Mouse (Mus musculus) embryonic stem cell, embryonic (primary cell): Measurements from ENCODE around the gene Cyp2j12.
"Not testable (repeated sequence)": the region's sequence is repeated elsewhere in the genome, so short reads cannot be mapped to it uniquely, and the experiment has no call there.

Experiments
- CTCF ChIA-PET, 4 experiments: fragments of 300-600 bp in 2 of 4; fragments of 350-600 bp in 2 of 4; sonication (Branson Sonifier 250); formaldehyde crosslinking; loops; one replicate each; lab custom pipeline; 2022; ENCODE audit warnings: inconsistent platforms in 2 of 4; lab: Charles Lee
- POLR2A ChIA-PET, 4 experiments: fragments of 300-600 bp in 2 of 4; fragments of 350-600 bp in 2 of 4; sonication (Branson Sonifier 250); formaldehyde crosslinking; loops; one replicate each; lab custom pipeline; 2022; ENCODE audit warnings: antibody characterized with exemption in 4 of 4, inconsistent platforms in 1 of 4; lab: Charles Lee

Gene Cyp2j12

DNA sequence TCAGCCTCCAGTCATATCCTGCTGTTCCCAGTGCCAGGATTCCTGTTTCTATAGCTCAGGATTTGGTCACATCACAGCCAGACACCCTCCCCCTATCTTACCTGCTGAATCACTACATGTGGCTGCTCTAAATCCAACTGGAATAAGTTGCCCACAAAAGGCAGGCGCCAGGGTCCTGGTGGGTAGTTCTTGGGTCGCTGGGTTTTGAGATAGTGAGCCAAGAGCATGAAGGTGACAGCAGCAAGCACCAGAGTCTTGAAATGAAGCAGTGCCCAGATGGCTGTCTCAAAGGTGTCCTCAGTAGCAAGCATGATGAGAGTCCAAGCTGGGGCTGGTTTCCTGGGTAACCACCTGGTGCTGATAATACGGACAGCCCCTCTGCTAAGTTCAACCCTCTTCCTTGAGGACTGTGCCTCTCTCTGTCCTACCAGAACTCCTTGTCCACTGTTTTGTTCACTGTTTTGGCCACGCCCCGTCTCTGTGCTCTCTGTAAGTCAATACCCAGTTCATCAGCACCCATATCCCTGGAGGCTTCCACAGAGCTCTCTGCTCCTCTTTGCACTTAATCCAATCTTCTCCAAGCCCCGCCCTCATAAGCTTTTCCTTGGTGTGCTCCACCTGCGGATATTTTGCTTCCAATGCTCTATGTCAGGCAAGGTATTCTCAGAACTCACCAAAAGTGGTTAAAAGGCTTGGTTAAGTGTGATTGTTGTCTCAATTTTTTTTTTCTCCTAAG, at the start of gene Cyp2j12:
Gene Cyp2j12 (minus strand): TSS at position 421 of the 736 bp plus-strand sequence.
- POLR2A ChIA-PET: no interaction called here
- CTCF ChIA-PET: no interaction called here

DNA sequence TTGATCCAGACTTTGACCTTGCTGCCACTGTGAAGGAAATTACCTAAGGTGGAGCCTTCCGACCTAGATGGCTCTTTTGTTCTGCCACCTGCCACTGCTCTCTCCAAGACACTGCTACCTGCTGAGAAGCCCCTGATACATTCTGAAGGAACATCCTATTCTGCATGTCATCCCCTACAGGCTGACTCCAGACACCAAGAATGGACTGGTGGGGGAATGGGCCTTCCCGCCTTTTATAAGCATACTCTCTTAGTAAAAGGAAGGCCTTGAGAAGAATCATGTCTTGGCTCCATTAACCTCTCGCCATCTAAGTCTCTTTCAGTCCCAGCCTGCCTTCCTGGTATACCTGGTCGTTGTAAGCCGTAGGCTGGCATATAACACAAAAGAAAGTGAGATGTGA, 48.4 kb upstream of the Cyp2j12 start:
- CTCF ChIA-PET: not testable (repeated sequence)

DNA sequence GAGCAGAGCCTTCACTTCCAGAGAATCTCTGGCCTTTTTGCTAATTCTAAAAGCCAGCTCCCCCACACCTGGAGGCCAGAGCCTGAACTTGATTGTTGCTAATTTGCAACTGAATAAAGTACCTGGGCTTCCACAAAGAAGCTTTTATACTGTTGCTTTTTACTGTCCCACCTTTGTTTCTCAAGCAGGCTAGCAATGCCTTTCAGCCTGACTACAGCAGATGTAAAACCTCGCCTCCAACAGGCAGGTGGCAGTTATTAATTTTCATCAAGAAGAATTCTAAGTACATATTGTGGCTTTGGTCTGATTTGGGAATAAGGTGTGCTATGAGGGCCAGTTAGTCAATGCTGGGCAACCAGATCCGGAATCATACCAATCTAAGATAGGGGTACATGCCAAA, 47.7 kb upstream of the Cyp2j12 start:
- POLR2A ChIA-PET, CTCF ChIA-PET: not testable (repeated sequence)

More for the DNA sequence above, 48.4 kb upstream of the Cyp2j12 start:
- POLR2A ChIA-PET: not testable (repeated sequence)

DNA sequence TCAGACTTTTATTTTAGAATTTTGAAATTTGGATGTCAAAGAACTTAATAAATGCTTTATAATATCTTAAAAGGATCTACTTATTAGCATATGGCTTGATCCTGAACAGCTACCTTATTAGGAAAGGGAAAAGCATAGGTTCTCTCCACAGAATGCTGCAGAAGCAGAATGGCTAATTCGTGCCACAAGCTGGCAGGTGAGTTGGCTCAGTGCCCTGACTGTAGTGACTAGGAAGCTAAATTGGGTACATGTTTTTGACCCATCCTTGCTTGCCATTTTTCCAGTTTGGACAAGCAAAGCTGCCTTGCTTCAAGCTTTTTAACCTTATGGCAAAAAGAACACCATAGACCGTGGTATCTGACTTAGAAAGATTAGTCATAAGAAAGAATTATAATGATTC, 47.2 kb upstream of the Cyp2j12 start:
- POLR2A ChIA-PET, CTCF ChIA-PET: not testable (repeated sequence)

DNA sequence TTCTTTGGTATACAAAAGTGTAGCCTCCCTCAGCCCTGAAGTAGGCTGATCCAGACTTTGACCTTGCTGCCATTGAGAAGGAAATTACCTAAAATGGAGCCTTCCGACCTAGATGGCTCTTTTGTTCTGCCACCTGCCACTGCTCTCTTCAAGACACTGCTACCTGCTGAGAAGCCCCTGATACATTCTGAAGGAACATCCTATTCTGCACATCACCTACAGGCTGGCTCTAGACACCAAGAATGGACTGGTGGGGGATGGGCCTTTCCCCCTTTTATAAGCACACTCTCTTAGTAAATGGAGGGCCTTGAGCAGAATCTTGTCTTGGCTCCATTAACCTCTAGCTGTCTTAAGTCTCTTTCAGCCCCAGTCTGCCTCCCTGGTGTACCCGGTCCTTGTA, 43.8 kb upstream of the Cyp2j12 start:
- POLR2A ChIA-PET, CTCF ChIA-PET: not testable (repeated sequence)

DNA sequence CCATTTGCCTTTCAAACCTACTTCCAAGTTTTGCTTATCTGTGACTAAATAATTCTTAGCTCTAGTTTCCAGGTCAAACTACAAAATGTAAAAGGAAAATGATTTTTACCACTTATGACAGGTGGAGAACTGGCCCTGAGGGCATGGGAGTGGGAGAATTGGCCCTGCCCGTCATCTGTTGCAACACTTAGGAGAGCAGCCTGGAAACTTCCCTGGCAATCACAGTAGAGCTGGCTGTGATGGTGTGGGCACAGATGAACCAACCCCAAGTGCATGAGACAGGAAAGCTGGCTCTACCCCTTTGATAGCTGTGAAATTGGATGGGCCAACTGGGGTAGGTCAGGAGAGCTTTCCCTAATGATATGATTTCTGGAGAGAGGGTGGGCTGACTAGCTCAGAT, 21.9 kb upstream of the Cyp2j12 start:
- ChIA-PET CTCF (no interaction called here), POLR2A (no interaction called here)

DNA sequence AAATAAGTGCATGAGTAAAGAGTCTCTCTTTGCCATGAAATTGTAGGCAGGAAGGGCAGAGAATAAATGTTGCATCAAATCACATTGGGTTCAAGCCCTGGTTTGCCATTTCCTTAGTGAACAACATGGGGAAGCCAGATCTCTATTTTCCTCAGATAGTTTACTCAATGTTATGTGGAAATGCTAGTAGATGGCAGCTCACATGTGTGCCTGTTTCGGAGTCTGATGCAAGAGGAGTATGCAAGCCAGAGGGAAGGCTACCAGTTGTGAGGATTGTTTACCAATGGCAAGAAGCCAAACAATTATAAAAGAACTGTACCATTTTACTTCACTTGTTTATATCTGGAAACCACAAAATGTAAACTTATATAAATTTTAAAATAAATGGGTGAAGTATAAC, 20.6 kb upstream of the Cyp2j12 start:
- POLR2A ChIA-PET: no interaction called here
- CTCF ChIA-PET: no interaction called here

DNA sequence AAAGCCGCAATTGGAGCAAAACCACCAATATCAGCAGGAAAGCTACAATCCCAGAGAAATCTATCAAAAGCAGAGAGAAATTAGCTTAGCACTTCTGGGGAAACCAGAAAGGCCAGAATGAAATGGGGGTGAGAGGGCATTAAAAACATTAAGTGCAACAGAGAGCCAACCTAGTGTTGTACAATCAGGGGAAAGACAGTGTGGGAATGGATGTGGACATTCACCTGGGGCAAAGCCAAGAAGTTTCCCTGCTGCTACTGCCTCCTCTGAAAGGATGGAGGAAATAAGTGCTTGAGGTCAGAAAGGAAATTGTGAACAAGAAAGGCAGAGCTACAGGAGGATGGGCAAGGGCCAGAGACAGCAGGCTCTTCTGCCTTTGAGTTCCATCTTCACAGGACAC, 1.7 kb downstream of the Cyp2j12 start:
- CTCF ChIA-PET: no interaction called here
- POLR2A ChIA-PET: no interaction called here

DNA sequence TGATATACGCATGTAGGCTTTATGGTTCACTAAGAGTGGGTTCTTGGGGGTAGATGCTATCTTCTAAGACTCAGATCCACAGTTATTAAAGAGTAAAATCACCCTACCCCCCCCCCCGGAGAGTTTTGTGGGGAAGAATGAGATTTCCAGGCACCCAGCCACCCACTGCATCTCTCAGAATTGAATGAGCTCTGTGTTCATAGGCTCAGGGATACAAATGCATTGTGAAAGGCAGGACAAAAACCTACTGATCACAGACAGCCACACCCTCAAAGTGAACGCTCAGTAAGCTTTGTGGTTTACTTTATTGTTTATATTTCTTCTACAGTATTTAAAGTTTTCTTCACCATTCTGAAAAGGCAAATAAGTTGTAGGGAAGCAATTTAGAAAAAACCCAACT, 6.7 kb downstream of the Cyp2j12 start:
- POLR2A ChIA-PET: interaction anchor here in 1 of 4 experiments (0.6 kb wide), 1 partner anchor 449 kb away, joined by 3 read pairs; no protein-coding TSS in a partner anchor
- CTCF ChIA-PET: no interaction called here

DNA sequence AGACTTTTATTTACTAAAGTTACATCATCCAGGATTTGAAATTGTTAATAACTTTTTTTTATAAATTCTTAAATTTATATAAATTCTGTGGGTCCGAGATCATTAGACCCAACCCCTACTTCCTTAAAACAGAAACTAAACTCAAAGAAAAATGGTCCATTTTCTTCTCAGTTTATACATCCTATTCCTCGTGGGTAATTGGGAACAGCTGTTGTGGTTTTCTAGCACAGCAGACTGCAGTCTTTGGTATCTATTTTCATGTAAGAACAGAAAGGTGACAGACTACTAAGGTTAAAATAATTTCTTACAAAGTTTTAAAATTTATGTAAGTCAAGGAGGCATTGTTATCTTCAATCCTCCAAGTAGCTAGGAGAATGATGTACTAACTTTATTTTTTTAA, 44.1 kb downstream of the Cyp2j12 start:
- POLR2A ChIA-PET: no interaction called here
- CTCF ChIA-PET: no interaction called here

DNA sequence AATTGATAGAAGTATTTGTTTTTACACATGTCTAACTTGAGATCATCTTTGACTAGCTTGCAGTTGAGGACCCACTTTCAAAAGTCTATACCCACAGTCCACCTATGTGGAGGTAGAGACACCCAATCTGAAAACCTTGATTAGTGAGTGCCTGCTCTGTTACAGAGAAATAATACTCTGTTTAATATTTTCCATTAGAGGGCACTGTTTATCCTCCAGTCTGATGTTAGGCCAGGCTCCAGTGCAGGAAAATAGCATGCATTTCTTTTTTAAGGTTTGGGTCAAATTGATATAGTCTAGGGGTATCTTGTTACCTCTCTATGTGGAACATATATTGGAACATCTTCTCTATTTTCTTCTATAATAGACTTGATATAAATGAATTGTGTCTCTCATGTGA, 49.1 kb downstream of the Cyp2j12 start:
- ChIA-PET CTCF (no interaction called here), POLR2A (no interaction called here)

DNA sequence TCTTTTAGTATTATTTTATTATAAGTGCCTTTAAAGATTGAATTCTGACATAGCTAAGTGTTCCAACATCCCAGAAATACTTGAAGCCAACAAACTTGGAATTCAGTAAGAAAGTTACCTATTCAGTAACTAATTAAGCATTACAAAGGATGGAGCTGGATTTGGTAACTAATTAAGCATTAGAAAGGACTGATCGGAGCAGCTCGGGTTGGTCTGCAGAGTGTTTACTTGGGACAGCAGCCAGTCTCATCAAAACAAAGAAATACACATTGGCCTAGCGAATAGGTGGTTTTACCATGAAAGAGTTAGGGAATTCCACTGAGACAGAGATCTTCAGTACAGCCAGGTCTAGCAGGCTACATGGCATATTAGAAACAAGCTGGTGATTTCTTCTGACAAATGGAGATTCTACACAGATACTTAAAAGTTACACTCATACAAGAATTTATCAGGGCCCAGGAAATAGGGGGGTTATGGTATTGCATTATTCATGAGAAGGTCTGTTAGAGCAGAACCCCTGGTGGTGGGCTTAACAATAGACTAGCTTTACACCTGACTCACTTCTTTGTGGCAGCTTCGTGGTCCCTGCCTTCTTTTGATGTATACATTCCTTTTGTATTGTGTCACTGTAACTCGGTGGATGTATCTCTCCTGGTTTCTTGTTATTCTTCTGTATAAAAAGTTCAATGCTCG, 51.5 kb downstream of the Cyp2j12 start:
- CTCF ChIA-PET: not testable (repeated sequence)
- POLR2A ChIA-PET: interaction anchor here in 3 of 4 experiments (0.7 to 1.5 kb wide), 4 partner anchors 12 to 1038 kb away, joined by 3 to 6 read pairs (median 4); partner anchors contain the start of genes Cyp2j13 (in 1 of the 3) and Jun (in 1 of the 3)

DNA sequence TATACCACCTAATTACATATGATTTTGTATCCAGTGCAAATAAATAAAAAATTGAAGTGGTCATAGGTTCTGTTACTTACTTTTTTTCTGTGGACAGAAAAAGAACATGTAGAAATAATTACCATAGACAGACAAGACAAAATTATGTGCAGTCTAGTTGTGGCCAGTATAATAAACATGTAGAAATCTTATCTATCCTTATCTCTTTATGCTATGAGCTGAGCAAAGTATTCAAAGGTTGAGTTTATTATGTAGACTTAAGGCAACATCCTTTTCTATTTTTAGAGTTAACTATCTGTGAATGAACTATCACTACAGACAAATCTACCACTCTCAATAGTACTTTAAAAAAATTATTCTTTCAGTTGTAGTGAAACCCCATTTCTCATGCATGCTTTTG, 62.6 kb downstream of the Cyp2j12 start:
- CTCF ChIA-PET: no interaction called here
- POLR2A ChIA-PET: no interaction called here

DNA sequence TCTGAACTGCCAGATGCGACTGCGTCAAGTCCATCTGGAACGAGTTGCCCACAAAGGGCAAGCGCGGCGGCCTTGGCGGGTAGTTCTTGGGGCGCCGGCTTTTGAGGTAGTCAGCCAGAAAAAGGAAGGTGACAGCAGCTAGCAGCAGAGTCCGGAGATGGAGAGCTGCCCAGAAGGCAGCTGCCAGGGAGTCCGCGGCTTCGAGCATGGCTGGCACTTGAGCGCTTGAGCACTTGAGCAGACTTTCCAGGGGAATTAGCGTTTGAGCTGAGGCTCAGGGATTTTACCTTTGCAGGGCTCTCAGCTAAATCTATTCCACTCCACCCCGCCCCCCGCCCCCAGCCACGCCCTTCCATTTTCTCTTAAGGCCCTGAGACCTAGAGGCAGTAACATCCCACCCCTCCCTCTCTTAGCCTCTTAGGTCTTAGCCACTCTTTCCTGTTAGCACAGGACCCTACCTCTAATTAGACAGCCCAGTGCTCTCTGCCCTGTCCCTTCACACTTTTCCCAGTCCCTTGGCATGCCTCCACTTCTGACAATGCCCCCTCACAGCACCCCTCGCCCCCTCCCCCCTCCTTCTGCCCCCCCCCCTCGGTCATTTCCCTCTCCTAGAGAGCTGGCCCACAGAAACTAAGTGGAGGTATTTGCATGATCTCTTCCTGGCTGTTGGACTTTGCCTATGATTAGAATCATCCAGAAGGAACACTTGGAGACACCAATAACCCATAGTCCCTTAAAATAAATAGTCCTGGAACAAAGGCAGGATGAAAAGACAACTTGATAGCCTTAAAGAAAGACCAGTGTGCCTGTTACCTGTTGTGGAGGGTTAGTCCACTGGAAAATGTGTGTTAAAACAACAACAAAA, 63.5 kb downstream of the Cyp2j12 start, which contains the start of gene Cyp2j13:
Gene Cyp2j13 (minus strand): TSS at position 286 of the 865 bp plus-strand sequence.
- ChIA-PET POLR2A (interaction anchor here in 2 of 4 experiments (0.6 to 1.6 kb wide), 4 partner anchors 12 to 95 kb away, joined by 3 to 4 read pairs (median 4); no protein-coding TSS in a partner anchor), CTCF (interaction anchor here in 1 of 4 experiments (0.6 kb wide), 1 partner anchor 32 kb away, joined by 3 read pairs; no protein-coding TSS in a partner anchor)

DNA sequence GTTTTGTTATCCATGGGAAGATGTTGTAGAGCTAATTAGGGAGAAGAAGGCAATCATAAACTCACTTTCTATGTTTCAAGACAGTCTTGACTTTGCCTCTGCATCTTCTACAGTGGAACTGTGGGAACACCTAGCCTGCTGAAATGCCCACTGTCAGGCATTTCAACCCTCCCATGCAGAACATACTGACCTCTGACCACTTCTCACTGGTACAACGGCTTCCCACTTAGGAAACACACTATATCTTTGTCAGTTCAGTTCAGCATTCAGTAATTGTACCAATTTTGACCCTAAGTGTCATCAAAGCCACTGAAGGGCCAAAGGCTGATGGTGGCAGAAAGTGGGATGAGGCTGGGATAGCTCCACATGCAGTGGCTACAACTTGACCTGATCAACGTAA, 78.9 kb downstream of the Cyp2j12 start:
- CTCF ChIA-PET: no interaction called here
- POLR2A ChIA-PET: no interaction called here

DNA sequence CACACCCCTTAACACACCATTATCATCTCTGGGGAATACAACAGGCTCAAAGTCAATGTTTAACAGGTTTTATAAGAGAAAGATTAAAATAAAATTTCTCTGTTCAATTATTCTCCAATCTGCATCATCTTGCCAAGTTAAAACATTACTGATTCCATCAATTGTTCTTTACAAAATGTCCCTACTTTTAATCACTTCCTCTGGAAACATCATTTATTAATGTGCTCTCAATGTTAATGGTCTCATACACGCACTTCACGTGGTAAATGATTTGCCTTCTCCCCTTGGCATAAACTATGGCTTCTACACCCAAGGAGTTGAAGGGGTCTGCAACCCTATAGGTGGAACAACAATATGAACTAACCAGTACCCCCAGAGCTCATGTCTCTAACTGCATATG, 80.8 kb downstream of the Cyp2j12 start:
- CTCF ChIA-PET: no interaction called here
- POLR2A ChIA-PET: no interaction called here
